Mouse (Mus musculus) cerebellum, adult (tissue): ENCODE measurements at regions not wholly inside any gene's neighbourhood (a gene's known extent, or its start where the extent isn't known, plus 50 kb on each side); places are given as distances from the start of the nearest gene placed in this dataset.

Source experiments
- ATAC-seq: cut with Nextera tagmentation; 2 replicates; pipeline ENCODE4 v1.9.2; 2017; ENCODE audit warnings: mild to moderate bottlenecking, moderate library complexity, mixed read lengths; ENCODE audit not compliant: insufficient number of reproducible peaks, low FRiP score, low TSS enrichment

- peak; percentile 60; the same call in 1 of the 2 replicates for ATAC-seq
Measured at GRCm38 (mm10) chr1:128832201-128832883, 240.2 kb upstream of the Cxcr4 start.

GRCm38 (mm10) chr1:128830671-128831240 is 238.7 kb upstream of the Cxcr4 start:
- ATAC-seq: no peak

GRCm38 (mm10) chr1:128829536-128829935 is 237.4 kb upstream of the Cxcr4 start:
- ATAC-seq: no peak

GRCm38 (mm10) chr1:128826419-128826818 is 234.3 kb upstream of the Cxcr4 start:
- ATAC-seq: no peak

- ATAC-seq: no peak
Measured at GRCm38 (mm10) chr1:128824916-128825683, 233.0 kb upstream of the Cxcr4 start.

GRCm38 (mm10) chr1:128824235-128824634 is 232.1 kb upstream of the Cxcr4 start:
- ATAC-seq: no peak

GRCm38 (mm10) chr1:128821991-128822390 is 229.9 kb upstream of the Cxcr4 start:
- no peak for ATAC-seq

- no peak for ATAC-seq
Measured at GRCm38 (mm10) chr1:128820527-128820926, 228.4 kb upstream of the Cxcr4 start.

GRCm38 (mm10) chr1:128819611-128820010 is 227.5 kb upstream of the Cxcr4 start:
- ATAC-seq: no peak

GRCm38 (mm10) chr1:128813379-128813778 is 221.3 kb upstream of the Cxcr4 start:
- ATAC-seq: no peak

GRCm38 (mm10) chr1:128810860-128811259 is 218.8 kb upstream of the Cxcr4 start:
- no peak for ATAC-seq

- no peak for ATAC-seq
Measured at GRCm38 (mm10) chr1:128810094-128810493, 218.0 kb upstream of the Cxcr4 start.

GRCm38 (mm10) chr1:128809601-128810000 is 217.5 kb upstream of the Cxcr4 start:
- no peak for ATAC-seq

- ATAC-seq: no peak
Measured at GRCm38 (mm10) chr1:128808599-128808998, 216.5 kb upstream of the Cxcr4 start.

- ATAC-seq: no peak
Measured at GRCm38 (mm10) chr1:128805687-128806653, 213.9 kb upstream of the Cxcr4 start.

- no peak for ATAC-seq
Measured at GRCm38 (mm10) chr1:128803433-128804060, 211.5 kb upstream of the Cxcr4 start.

- no peak for ATAC-seq
Measured at GRCm38 (mm10) chr1:128803058-128803432, 211.0 kb upstream of the Cxcr4 start.

GRCm38 (mm10) chr1:128798721-128799120 is 206.6 kb upstream of the Cxcr4 start:
- ATAC-seq: no peak

- no peak for ATAC-seq
Measured at GRCm38 (mm10) chr1:128795654-128796053, 203.6 kb upstream of the Cxcr4 start.

- no peak for ATAC-seq
Measured at GRCm38 (mm10) chr1:128790881-128791280, 198.8 kb upstream of the Cxcr4 start.
